Comparison of ENCODE assay signal across 8 mouse cellular contexts in the genomic region with DNA sequence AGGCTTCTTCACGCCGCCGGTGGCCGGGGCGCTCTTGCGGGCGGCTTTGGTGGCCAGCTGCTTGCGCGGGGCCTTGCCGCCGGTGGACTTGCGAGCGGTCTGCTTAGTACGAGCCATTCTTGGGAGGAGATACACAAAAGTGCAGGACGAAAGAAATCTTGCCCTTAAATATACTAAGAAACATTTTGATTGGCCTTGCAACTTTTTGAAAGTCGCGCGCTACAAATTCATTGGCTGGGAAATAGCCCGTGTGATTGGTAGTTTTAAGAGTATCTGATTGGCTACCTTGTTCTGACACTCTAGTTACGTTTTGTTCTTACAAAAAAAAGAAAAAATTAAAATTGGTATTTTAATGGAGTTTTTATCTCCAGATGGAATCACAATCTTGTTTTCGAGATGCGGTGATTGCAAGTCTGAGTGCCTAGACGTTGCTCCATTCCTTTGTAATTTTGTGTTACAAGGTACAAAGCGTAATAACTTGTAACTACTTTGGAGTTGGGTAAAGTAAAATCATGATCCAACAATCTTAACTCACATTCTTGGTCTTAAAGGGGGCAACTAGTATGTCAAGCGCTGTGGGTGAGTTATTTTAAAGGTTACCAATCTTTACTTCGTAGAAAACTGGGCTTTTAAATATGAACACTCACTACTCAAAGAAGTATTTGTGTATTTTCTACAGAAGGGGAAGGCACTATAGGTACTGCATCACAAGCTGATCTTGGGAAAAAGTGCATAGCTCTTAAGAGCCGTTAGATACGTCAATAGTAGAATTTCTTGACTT. TPM values are rescaled to one million over a fixed set of nuclear protein-coding genes. Genes with fewer than 3 reads are reported as not detected.
DNase-seq lines count a peak whose midpoint lies in the region; ATAC-seq and TF ChIP-seq lines count a peak whose summit lies in the region.

Hist1h3c (minus strand) TSS at position 222 of the 781 bp plus-strand sequence.

- H3K9ac ChIP-seq in embryonic facial prominence, embryonic 13.5 days: peak within 1 kb of the TSS; percentile 75
- peak within 1 kb of the TSS; percentile 92 for H3K9ac ChIP-seq in heart, adult 2 months (ENCODE audit: low read depth, low read length)
- H3K9ac ChIP-seq in limb, embryonic 15.5 days: peak within 1 kb of the TSS; percentile 15; the same call in 1 of the 2 replicates
- H3K9ac ChIP-seq in midbrain, postnatal 0 days (replicated peaks; ENCODE audit: low read length, poor library complexity, severe bottlenecking): no peak within 1 kb of the TSS

- WGBS in embryonic facial prominence, embryonic 13.5 days: under 1% methylated on average over 25 of the region's 28 CpGs
- 2% methylated on average over 25 of the region's 28 CpGs for WGBS in heart, adult 2 months
- WGBS in kidney, adult 2 months: under 1% methylated on average over 28 of the region's 28 CpGs
- under 1% methylated on average over 26 of the region's 28 CpGs for WGBS in limb, embryonic 15.5 days
- 1% methylated on average over 21 of the region's 28 CpGs for WGBS in midbrain, postnatal 0 days

- H3K36me3 ChIP-seq in embryonic facial prominence, embryonic 13.5 days: no peaks in the 10 kb centered on the region
- H3K36me3 ChIP-seq in heart, adult 2 months (ENCODE audit: control insufficient read depth, insufficient read depth, low read length): peaks cover 13% of the 10 kb centered on the region
- peaks cover 3% of the 10 kb centered on the region; the same call in 1 of the 2 replicates for H3K36me3 ChIP-seq in kidney, adult 2 months (ENCODE audit: control insufficient read depth, insufficient read depth, low read length)
- H3K36me3 ChIP-seq in limb, embryonic 15.5 days: no peaks in the 10 kb centered on the region
- H3K36me3 ChIP-seq in midbrain, postnatal 0 days (ENCODE audit: insufficient read depth, low read length): no peaks in the 10 kb centered on the region
- 0 out of 2 replicates have a peak, but pooled peaks cover 2% of the 10 kb centered on the region for H3K36me3 ChIP-seq in splenic B cell, adult 2 months (ENCODE audit: control insufficient read depth, insufficient read depth, low read length, poor library complexity, severe bottlenecking)

- TF ChIP-seq POLR2A in heart, adult 2 months (IDR thresholded peaks at IDR 0.05; ENCODE audit: insufficient read depth, low read depth, low read length): no peak
- no peak for TF ChIP-seq POLR2A in kidney, adult 2 months (IDR thresholded peaks at IDR 0.05; ENCODE audit: low read depth, low read length)

- H3K4me3 ChIP-seq in embryonic facial prominence, embryonic 13.5 days: peak within 1 kb of the TSS; percentile 48
- peak within 1 kb of the TSS; percentile 56 for H3K4me3 ChIP-seq in heart, adult 2 months
- peak within 1 kb of the TSS; percentile 50 for H3K4me3 ChIP-seq in kidney, adult 2 months (ENCODE audit: insufficient read depth, low read depth, low read length)
- H3K4me3 ChIP-seq in limb, embryonic 15.5 days: peak within 1 kb of the TSS; percentile 45
- H3K4me3 ChIP-seq in midbrain, postnatal 0 days (ENCODE audit: low read depth, low read length): peak within 1 kb of the TSS; percentile 37

- H3K9me3 ChIP-seq in embryonic facial prominence, embryonic 13.5 days: no peaks in the 10 kb centered on the region
- no peaks in the 10 kb centered on the region for H3K9me3 ChIP-seq in limb, embryonic 15.5 days
- H3K9me3 ChIP-seq in midbrain, postnatal 0 days (ENCODE audit: low read length): no peaks in the 10 kb centered on the region

- DNase-seq in 416B (ENCODE audit: low read depth): peak; percentile 99
- peak; percentile 77 to 86 for DNase-seq in adrenal gland, postnatal 36 days
- DNase-seq in heart, adult 2 months: peak; percentile 81 to 86
- peak; percentile 92 for DNase-seq in kidney, adult 2 months
- DNase-seq in midbrain, postnatal 0 days (ENCODE audit: low spot score): peak; percentile 95
- DNase-seq in splenic B cell, adult 2 months (ENCODE audit: low read depth, low spot score): peak; percentile 92

- no peaks in the 10 kb centered on the region for H3K79me2 ChIP-seq in heart, adult 2 months (replicated peaks; ENCODE audit: control insufficient read depth, insufficient read depth, low read length)

- peak within 1 kb of the TSS; percentile 73 for H3K4me2 ChIP-seq in embryonic facial prominence, embryonic 13.5 days
- H3K4me2 ChIP-seq in limb, embryonic 15.5 days: peak within 1 kb of the TSS; percentile 48
- peak within 1 kb of the TSS; percentile 69 for H3K4me2 ChIP-seq in midbrain, postnatal 0 days (ENCODE audit: low read depth, low read length, poor library complexity, severe bottlenecking)

- intact Hi-C loops in heart, adult 2 months (cut with DNase I): loop anchor here (5.0 kb wide), 2 partner anchors 123 to 1703 kb away; partner anchors contain the start of genes Hist1h1e, Hist1h2ag, Hist1h2be and Hist1h2bj

- H3K27me3 ChIP-seq in embryonic facial prominence, embryonic 13.5 days: no peaks in the 10 kb centered on the region
- no peaks in the 10 kb centered on the region for H3K27me3 ChIP-seq in heart, adult 2 months (ENCODE audit: control insufficient read depth, insufficient read depth, low read length)
- no peaks in the 10 kb centered on the region for H3K27me3 ChIP-seq in kidney, adult 2 months (replicated peaks; ENCODE audit: control insufficient read depth, insufficient read depth, low read length)
- no peaks in the 10 kb centered on the region for H3K27me3 ChIP-seq in limb, embryonic 15.5 days
- no peaks in the 10 kb centered on the region for H3K27me3 ChIP-seq in midbrain, postnatal 0 days (ENCODE audit: insufficient read depth, low read length)
- no peaks in the 10 kb centered on the region for H3K27me3 ChIP-seq in splenic B cell, adult 2 months (ENCODE audit: control insufficient read depth, insufficient read depth, low read length, poor library complexity, severe bottlenecking)

- peak within 1 kb of the TSS; percentile 99 for H3K27ac ChIP-seq in embryonic facial prominence, embryonic 13.5 days
- H3K27ac ChIP-seq in heart, adult 2 months: peak within 1 kb of the TSS; percentile 94
- H3K27ac ChIP-seq in kidney, adult 2 months (ENCODE audit: insufficient read depth, low read depth, low read length): peak within 1 kb of the TSS; percentile 93
- H3K27ac ChIP-seq in limb, embryonic 15.5 days: peak within 1 kb of the TSS; percentile 99
- H3K27ac ChIP-seq in midbrain, postnatal 0 days (ENCODE audit: low read depth, low read length): peak within 1 kb of the TSS; percentile 85

- peak; percentile 30 for TF ChIP-seq CTCF in heart, adult 2 months (IDR thresholded peaks at IDR 0.05)
- no peak for TF ChIP-seq CTCF in kidney, adult 2 months (conservative IDR thresholded peaks at IDR 0.05; ENCODE audit: insufficient read depth, insufficient read length, low read depth, low read length)
- TF ChIP-seq CTCF in midbrain, postnatal 0 days (IDR thresholded peaks at IDR 0.05): no peak

- no peak for TF ChIP-seq EP300 in heart, adult 2 months (IDR thresholded peaks at IDR 0.05; ENCODE audit: insufficient read depth, low read depth, low read length)

- H3K4me1 ChIP-seq in embryonic facial prominence, embryonic 13.5 days: peaks cover 28% of the 10 kb centered on the region
- peaks cover 4% of the 10 kb centered on the region for H3K4me1 ChIP-seq in heart, adult 2 months (ENCODE audit: control insufficient read depth, insufficient read depth, low read length)
- H3K4me1 ChIP-seq in kidney, adult 2 months (ENCODE audit: control insufficient read depth, insufficient read depth, low read length): peaks cover 7% of the 10 kb centered on the region; the same call in 1 of the 2 replicates
- peaks cover 8% of the 10 kb centered on the region; the same call in 1 of the 2 replicates for H3K4me1 ChIP-seq in limb, embryonic 15.5 days
- H3K4me1 ChIP-seq in midbrain, postnatal 0 days (ENCODE audit: insufficient read depth, low read length): 0 out of 2 replicates have a peak, but pooled peaks cover 3% of the 10 kb centered on the region

- ATAC-seq in embryonic facial prominence, embryonic 13.5 days (ENCODE audit: insufficient number of reproducible peaks, insufficient read depth, low FRiP score, low TSS enrichment, low read depth): peak; percentile 50; the same call in 1 of the 2 replicates
- ATAC-seq in limb, embryonic 15.5 days (ENCODE audit: insufficient number of reproducible peaks, low FRiP score, low TSS enrichment, low read depth): peak; percentile 64; the same call in 1 of the 2 replicates
- ATAC-seq in midbrain, postnatal 0 days (ENCODE audit: low FRiP score): peak; percentile 81

RNA-seq across cellular contexts. Expression of gene Hist1h3c, which starts in this region (rescaled TPM):
- total RNA-seq in adrenal gland, postnatal 36 days (2021): 10 to 100 TPM; 20.5 to 26.8 TPM
- 11.3 and 14.4 TPM in 2 replicates for polyA plus RNA-seq in embryonic facial prominence, embryonic 13.5 days (2015; fragmentation: Nextera tagmentation; extraction: Ambion mirVana)
- 1 to 10 TPM in 1 of 2 experiments, not detected in 1; 2.5 TPM for total RNA-seq in heart, adult 2 months (2021)
- 0.64 TPM in 1 of 2 replicates, not detected in the other for polyA plus RNA-seq in heart, adult 2 months (2012; rRNA removed)
- 0.39 and 1.1 TPM in 2 replicates for polyA plus RNA-seq in kidney, adult 2 months (2012; rRNA removed)
- polyA plus RNA-seq in limb, embryonic 15.5 days (2015; fragmentation: Nextera tagmentation; extraction: Ambion mirVana): 5.8 and 6.6 TPM in 2 replicates
- 206 and 420 TPM in 2 replicates for total RNA-seq in midbrain, postnatal 0 days (2014; rRNA removed)
- not detected in 2 replicates for polyA plus RNA-seq in midbrain, postnatal 0 days (2015; fragmentation: Nextera tagmentation; extraction: Ambion mirVana)

Comparison
In these comparisons a context has a peak if more than half of its experiments do, and no peak if none do; other contexts are left out.
1. Peak in every context shown above with its lines: DNase-seq, ATAC-seq, H3K4me3 ChIP-seq and H3K27ac ChIP-seq.